Mouse (Mus musculus) hematopoietic stem cell, adult 5-6 weeks (primary cell): ENCODE measurements around the gene Pigyl. TPM values are rescaled to one million over a fixed set of nuclear protein-coding genes. Genes with fewer than 3 reads are reported as not detected.
"Not testable (repeated sequence)": the region's sequence is repeated elsewhere in the genome, so short reads cannot be mapped to it uniquely, and the experiment has no call there.

Source experiments
- ATAC-seq, 2 experiments: fragments of 125-278 bp in 1 of 2; replicated peaks in 1 of 2; 2 replicates each; pipeline ENCODE4 v1.8.0; 2016 to 2017; ENCODE audit warnings: inconsistent platforms in 2 of 2, mild to moderate bottlenecking in 2 of 2, moderate number of reproducible peaks in 2 of 2, low read depth in 1 of 2, moderate TSS enrichment in 1 of 2; ENCODE audit not compliant: low FRiP score in 2 of 2, poor library complexity in 2 of 2, severe bottlenecking in 2 of 2, insufficient read depth in 1 of 2, low TSS enrichment in 1 of 2
- total RNA-seq: library from RNA; stranded (forward); fragments of 172-1452, 232-1000 nt; gene quantifications from 2 replicates; pipeline ENCODE4 v1.2.3, GENCODE M21; 2017

Gene Pigyl
- total RNA-seq, 1 experiment from 2014 or later, result 10.4 TPM

DNA sequence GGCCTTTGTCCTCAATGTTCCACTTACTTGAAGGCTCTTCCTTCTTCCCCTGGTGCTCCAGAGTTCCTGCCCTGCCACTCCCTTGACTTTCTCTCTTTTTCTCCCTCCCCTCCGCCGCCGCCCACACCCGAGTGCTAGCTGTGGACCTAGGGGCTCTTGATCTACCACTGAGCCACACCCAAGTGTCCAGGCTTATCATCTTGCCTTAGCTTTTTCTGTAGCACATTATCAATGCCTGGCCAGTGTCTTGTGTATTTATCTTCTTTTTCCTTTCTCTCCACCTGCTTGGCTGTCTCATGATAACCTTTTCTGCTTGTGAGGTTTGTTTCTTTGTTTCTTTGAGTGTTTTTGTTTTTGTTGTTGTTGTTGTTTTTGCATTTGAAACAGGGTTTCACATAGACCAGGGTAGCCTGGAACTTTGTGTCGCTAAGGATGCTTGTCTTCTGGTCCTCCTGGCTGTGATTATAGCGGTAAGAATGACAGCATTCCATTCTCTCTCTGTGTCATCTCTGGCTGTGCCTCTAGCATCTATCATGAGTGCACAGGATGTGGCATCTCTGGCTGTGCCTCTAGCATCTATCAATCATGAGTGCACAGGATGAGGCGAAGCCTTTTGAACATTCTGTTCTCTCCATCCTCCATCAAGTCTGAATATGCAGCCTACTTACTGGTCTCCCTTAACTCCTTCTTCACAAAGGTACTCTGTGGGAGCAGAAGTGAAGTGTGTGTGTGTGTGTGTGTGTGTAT is 20.8 kb upstream of the Pigyl start, which contains the start of gene Acp5:
Acp5 (minus strand) TSS at position 68 of the 747 bp plus-strand sequence.
- no peak for ATAC-seq

DNA sequence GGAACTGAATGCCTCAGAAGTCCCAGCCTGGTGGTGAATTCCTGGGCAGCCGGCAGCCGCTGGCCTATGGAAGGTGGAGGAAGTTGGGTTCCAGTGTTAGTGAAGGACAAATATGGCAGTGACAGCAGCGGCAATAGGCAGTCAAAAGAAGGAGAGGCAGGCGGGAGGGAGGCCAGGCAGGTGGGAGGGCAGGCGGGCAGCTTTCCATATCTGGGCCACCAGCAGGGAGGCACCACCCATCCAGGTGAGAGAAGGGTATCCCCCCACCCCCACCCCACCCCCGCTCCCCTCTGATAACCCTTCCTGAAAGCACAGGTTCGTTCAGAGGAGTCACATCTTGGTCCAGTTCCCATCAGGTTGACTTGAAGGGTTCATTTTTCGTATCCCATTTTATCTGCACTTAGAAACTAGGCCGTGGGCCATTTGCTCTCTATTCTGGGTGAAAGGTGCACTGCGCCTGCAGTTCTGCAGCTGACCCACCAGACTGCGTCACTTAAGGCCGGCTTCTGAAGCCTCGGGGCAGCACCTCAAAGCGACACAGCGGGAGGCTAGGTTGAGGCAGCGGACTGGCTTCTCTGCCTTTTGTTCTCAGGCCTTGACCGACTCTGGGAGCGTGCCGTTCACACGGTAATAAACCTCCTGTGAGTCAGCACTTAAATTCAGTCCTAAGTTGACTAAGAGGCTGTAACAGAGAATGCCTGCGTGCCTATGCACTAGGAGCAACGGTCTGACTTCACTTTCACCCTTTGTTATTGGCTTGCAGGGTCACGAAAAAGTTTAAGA is 19.7 kb upstream of the Pigyl start:
- ATAC-seq, result no peak

DNA sequence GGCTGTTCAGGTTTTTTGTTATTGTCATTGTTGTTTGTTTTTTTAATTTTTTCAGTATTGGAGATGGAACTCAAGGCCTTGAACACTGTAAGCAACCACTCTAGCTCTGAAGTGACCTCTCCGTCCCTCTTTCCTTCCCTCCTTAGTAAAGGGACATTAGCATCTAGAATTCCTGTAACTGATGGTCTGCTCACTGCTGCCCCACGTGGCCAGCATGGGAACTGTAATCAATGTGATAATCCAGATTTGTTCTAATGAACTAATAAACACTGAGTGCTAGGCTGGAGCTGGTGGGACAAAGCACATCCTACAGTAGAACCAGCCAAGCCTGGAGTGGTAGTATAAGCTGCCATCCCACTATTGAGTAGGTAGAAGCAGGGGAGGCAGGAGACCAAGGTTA is 18.2 kb upstream of the Pigyl start:
- ATAC-seq, result no peak

- ATAC-seq, result no peak
Measured at GRCm38 (mm10) chr9:22139746-22140145, 16.9 kb upstream of the Pigyl start.

DNA sequence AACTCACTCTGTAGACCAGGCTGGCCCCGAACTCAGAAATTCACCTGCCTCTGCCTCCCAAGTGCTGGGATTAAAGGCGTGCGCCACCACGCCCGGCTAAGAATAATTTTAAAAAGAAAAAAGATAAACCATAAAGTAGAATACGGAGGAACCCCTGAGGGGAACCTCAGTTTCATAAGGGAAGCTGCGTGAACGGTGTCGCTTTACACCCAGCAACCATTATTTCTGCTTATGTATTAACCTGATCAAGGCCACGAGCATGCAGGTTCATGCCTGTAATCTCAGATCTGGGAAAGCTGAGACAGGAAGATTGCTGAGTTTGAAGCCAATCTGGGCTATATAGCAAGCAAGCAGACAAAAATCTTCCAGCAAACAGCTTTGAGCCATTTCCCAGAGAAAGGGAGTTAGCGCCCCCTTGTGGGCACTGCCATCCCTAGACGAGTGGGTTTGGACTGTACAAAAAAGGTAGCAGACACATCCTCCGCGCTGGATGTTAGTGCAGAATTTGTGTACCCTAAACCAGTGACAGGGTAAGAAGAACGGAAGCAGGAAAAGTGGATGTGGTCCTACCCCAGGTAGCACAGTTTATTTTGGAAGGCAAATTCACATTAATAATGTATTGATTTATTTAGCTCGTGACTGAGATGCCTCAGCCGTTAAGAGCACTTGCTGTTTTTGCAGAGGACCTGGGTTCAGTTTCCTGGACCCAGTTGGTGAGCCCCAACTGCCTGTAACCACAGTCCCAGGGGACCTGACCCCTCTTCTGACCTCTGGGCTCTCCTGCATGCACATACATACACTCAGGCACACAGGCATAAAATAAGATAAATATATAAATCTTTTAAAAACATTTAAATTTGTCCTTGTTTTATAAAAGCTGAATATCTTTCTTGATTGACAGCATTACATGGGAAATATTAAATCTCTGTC is 13.3 kb upstream of the Pigyl start:
- peak; percentile 83 to 89 for ATAC-seq

DNA sequence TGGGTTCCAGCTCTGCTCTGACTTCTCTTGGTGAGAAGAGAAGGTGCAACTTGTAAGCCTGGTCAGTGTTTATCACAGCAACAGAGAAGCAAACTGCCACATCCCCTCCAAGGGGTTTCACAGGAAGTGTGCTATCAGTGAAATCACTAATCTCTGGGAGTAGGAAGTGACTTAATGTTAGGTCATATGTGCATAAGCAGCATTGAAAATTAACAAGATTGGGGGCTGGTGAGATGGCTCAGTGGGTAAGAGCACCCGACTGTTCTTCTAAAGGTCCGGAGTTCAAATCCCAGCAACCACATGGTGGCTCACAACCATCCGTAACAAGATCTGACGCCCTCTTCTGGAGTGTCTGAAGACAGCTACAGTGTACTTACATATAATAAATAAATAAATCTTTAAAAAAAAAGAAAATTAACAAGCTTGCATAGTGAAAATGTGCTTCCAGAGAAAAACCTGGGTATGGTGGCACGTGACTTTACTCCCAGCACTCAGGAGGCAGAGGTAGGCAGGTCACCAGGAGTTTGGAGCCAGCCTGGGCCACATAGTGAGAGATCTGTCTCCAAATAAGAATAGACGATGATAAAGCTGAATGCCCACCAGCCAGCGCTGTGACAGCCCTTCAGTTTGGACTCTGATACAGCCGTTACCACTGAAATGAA is 12.2 kb upstream of the Pigyl start:
- ATAC-seq, result peak in 1 of 2 experiments; percentile 29; a peak in 1 of 4 replicates

- ATAC-seq, result no peak
Measured at GRCm38 (mm10) chr9:22149426-22150248, 7.0 kb upstream of the Pigyl start.

DNA sequence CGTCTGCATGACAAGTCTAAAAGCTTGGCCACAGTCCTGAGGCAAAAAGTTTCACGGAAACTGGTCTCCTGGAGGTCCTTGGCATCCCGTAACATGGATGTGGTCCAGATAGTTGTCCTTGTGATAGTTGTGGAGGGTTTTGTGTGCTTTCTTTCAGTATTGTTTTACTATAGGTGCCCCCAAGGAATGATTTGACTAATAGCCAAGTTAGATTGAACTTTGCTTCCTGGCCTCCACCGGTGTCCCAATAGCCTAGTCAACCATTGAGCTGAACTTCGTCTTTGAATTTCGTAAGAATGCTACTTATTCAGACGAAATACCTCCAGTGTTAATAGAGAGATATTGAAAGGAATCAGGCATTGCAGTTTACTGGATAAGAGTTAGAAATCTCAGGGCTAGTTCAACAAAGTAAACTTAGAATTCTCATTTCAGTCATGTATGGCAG is 6.4 kb upstream of the Pigyl start:
- ATAC-seq, result not testable (repeated sequence)

DNA sequence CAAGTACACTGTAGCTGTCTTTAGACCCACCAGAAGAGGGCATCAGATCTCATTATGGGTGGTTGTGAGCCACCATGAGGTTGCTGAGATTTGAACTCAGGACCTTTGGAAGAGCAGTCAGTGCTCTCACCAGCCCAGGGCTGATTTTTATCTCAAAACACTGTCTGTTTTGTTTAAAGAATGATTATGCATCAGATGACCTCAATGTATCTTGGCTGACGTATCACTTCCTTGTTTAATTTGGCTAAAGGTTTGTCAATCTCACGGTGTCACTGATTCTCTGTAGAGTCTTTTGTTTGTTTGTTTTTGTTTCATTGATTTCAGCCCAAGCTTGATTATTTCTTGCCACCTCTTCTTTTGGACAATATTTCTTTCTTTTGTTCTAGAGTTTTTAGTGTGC is 5.7 kb upstream of the Pigyl start:
- ATAC-seq, result no peak

- no peak for ATAC-seq
Measured at GRCm38 (mm10) chr9:22153810-22154209, 2.8 kb upstream of the Pigyl start.

GRCm38 (mm10) chr9:22155614-22156013 is 1.0 kb upstream of the Pigyl start:
- peak; percentile 57; a peak in 2 of 4 replicates for ATAC-seq

DNA sequence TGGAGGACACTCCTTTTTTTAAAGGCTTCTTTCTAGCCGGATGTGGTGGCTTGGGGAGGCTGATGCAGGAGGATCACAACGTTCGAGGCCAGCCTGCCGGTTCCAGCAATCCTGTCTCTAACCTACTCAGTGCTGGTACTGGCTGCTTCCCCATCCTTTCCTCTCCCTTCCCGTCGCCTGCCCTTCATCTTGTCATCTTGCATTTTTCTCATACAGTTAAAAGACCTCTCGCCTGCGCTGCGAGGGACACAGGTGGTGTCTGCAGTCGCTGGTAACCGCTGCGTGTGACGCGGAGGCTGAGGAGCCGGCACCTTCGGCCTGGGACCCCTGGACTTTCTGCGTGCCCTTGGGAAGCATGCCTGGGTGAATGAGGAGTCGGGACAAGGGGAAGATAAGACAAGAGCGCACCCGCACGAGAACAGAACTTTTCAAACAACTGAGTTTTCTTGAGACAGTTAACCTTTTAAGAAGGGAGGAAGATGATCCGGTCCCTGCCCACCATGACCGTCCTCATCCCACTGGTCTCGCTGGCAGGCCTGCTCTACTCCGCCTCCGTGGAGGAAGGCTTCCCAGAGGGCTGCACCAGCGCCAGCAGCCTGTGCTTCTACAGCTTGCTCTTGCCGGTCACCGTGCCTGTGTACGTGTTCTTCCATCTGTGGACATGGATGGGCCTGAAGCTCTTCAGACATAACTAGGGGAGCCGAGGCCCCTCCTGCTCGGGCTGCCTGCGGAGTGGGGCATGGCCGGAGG is 1.0 kb downstream of the Pigyl start:
- no peak for ATAC-seq

DNA sequence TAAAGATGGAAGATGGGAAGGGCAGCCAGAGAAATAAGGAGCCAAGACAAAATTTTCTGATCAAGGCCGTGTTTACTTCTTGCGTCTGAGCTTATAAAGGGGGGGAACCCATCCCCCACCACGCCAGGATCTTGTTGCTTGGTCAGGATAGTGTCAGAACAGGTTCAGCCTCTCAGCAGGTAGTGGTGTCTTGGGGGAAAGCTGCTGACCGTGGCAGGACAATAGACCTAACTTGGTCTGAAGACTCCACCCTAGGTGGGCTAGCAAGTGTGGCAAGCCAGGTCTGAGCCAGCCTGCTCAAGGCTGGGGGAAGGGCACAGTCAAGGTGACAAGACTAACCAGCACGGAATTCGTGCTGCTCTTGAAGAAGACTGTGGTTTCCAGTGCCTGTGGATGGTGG is 4.7 kb downstream of the Pigyl start:
- ATAC-seq, result no peak

- ATAC-seq, result no peak
Measured at GRCm38 (mm10) chr9:22162305-22162704, 5.7 kb downstream of the Pigyl start.

DNA sequence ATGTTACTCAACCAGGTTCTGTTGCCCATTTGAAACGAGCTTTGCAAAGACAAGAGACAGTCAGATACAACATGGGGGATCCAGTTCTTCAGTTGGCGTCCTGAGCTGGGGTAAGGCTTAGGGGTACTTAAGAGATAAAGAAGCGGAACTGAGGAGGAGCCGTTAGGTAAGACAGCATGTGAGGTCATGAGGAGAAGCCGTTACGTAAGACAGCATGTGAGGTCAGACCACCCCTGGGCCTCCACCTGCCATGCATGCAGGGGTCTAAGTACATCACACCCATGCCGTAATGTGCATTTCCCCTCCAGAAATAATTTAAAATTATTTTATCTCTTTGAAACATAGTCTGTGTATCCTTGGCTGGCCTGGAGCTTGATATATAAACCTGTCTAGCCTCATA is 6.3 kb downstream of the Pigyl start:
- peak in 1 of 2 experiments; percentile 25; a peak in 1 of 4 replicates for ATAC-seq
